Mouse (Mus musculus) liver (tissue): ENCODE data around the gene Fxyd2.

Source experiments
- DNase-seq: peaks from one replicate; pipeline ENCODE4 v3.0.0-alpha.2; 2020; ENCODE audit warnings: mixed read lengths

Gene Fxyd2

DNA sequence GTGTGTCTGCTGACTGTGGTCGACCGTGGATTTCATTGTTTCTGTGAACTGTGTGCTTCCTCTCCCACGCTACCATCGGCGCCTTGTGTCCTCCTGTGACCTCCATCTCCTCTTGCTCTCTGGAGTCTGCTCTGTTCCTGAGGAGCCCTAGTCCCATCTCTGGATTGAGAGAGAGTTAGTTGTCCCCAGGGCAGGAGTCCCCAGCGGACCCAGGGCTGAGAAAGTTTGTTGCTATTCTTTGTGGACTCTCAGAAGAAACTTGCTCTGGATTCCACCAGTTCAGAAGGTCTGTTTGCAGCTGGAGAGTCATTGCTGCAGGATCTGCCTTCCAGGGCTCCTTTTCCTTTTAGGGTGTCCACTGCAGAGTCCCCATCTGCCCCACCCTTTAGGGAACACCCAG lies 4.3 kb upstream of the Fxyd2 start:
- no peak for DNase-seq

GRCm38 (mm10) chr9:45395796-45396195 lies 3.7 kb upstream of the Fxyd2 start:
- DNase-seq = no peak

DNA sequence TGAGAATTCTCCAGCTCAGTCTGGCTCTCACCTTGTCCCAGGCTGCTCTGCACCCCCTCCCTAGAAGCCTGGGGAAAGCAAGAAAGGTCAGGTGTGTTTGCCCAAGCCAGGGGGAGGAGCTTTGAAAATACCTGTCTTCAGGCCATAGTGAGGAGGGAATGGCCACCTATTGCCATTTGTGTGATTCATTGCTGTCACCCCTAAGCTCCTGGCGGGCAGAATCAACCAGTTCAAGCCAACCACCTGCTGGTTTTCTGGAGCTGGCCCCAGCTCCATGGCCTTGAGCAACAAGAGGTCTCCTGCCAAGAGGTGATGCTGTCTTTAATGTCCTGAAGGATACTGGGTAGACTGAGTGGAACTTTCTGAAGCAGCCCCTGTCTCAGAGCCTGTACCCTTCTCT lies 1.1 kb upstream of the Fxyd2 start:
- DNase-seq = no peak

DNA sequence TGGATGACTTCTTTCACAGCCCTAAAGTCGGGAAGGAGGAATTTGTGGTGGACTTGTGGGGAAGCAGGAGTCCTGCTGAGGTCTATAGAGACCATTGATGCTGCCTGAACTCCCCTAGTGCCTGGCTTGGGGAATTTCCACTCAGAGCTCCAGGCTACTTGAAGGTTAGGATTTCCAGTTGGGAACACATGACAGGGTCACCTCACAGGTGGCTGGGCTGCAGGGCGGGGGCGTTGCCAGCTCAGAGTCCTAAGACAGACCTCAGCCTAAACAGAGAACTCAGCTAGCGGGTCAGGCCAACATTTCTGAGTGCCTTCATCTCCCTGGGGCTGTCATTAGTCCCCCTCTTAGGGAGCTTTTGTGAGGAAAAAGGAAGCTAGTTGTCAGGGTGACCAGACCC lies 2.4 kb downstream of the Fxyd2 start:
- DNase-seq = no peak

DNA sequence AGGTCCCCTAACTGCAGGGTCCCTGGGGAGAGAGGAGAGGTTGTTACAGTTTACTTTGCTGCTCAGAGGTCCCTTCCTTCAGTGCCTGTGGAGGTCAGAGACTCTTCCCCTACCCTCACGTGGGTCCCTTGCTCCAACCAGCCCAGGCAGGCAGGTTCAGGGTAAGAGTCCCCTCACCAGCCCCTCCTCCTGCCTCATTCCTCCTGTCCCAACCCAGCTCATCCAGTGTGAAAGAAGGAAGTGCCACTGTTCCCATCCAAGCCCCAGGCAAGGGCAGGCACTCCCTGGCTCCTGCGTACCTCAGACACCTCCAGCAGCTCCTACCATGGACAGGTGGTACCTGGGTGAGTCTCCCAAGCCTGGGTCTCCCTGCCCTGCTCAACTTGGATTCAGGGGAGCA lies 3.5 kb downstream of the Fxyd2 start:
- DNase-seq = no peak

DNA sequence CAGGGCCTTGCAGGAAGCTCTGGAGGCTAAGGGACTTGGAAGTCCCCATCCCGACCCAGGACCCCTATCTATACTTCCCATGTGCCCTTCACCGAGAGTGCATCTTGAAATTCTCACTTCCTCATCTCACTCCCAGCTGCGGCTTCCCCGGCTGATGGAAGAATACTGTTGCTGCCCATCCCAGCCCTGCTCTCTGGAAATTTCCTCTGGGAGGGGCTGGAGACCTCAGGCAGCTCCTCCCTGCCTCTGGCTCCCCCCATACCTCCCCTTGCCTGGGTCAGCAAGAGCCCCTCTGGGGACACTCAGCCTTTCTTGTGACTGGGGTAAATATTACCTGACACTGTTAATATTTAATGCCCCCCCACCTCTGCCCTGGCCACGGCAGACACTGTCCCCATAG lies 6.2 kb downstream of the Fxyd2 start:
- DNase-seq = no peak

DNA sequence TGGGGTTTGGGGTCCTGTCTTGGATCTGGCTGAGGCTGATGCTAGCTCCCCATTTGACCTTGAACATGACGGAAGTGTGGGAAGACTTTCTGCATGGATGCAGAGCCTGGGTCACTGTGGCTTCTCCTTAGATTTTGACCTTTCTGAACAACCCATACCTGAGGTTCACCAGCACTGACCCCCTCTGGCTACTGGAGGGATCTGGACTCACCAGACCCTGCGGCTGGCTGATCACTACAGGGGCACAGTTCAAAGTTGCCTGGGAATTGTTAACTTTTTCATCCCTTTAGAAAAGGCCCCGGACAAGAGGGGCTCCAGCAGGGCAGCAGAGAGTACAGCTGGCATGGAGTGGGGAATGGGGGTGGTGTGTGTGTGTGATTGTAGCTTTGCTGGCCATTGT lies 7.3 kb downstream of the Fxyd2 start:
- no peak for DNase-seq

DNA sequence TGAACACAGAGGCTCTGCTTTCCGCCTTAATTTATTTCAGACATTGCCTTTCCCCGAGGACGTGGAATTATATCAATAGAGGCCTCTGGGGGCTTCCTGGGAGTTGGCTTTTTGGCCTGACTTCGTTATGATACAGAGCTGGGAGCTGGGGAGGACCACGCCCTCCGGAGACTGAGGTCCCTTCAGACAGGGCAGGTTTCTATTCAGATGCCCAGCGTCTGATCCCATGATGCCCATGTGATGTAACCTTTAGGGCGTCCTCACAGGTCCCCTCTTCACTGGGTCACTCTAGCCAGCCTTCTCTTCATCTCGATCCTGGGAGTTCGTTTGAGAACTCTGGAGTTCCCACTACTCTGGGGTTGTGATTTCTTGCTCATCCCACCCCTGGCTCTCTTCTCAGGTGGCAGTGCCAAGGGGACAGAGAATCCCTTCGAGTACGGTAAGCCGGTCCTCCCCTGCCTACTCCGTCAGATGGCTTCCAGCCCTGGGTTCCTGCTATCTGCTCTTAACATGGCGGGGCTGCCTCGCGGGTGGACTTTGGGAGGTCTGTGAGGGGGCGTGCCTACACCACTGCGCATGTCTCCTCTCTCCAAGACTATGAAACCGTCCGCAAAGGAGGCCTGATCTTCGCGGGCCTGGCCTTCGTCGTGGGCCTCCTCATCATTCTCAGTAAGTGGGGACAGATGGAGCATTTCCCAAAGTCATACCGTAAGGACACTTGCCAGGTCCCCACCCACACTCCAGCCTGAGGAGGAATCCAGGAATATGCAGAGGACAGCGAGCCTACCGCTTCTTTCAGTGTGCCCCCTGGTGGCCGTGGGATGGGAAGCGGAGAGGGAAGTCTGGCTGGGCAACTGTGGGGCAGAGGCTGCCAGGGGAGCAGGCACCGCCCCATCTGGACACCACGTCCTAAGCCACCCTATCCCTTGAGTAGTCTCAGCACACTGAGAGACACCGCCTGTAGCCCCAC lies 8.5 kb downstream of the Fxyd2 start:
- peak; percentile 58 for DNase-seq

DNA sequence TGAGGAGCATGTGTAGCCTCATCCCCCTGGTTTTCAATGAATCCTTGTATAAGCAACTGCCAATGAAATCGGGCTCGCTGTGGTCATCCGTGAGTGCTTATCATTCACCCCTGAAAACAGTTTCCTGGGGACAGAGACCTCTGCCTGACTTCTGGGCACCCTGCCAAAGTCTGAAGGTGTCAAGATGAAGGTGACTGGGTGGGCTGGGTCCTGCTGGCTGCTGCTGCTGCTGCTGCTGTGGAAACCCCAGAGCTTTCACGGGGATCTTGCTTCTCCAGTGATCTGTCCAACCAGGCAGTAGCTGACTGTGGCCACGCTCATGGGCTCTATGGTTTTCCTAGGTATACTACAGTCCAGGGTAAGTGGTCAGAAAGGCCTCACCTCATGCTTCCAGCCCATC lies 10.7 kb downstream of the Fxyd2 start:
- DNase-seq = no peak

- no peak for DNase-seq
Measured at GRCm38 (mm10) chr9:45410614-45411013, 11.1 kb downstream of the Fxyd2 start.

DNA sequence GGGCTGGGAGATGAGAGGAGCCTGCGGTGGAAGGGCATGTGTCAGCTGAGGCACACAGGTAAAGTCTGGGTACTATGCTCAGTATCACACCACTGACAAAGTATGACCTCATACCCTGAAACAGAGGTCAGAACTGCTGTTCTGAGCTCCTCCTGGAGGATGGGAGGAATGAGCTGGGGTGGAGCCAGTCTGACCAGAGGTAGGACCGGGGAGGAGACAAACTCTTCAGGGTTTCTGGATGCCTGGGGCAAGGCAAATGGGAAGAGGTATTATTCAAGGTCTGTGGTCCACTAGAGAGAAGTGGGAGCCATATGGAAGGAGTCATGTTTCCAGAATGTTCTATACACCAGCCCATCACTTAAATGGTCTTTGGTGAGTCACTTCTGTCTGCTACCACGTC lies 11.6 kb downstream of the Fxyd2 start:
- no peak for DNase-seq

DNA sequence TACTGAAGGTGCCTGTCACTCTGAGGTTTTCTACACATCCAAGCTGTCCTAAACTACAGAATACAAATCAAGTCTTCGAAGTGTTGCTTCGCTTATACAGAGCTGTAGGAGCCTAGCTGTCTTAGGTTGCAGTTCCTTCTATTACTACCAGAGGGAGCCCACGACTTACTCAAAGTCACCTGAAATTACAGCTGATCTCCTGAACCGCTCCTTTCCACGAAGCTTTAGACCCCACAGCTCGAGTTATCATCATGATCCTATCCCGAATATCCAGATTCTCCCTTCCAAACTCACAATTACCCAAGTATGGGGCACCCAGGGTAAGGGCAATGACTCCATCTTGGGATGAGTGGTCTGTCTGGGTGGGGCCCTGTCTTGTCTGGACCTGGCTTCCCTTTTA lies 12.3 kb downstream of the Fxyd2 start:
- no peak for DNase-seq

DNA sequence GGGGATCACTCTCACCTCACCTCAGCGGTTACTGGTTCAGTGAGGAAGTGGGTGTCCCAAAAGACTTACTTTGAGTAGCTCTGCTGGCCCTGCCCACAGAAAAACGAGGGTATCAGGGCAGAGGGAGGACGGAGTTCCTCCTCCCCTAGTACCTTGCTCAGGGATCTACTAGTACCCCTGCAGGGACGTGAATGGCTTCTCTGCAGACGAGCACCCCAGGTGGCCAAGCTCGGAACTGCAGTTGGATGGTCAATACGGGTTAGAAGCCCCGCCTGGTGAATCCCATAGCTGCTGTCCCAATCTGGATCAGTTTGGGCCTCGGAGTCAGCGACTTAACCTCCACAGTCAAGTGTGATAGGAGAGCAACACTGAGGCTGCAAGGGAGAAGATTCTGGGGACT lies 12.8 kb downstream of the Fxyd2 start:
- peak; percentile 84 for DNase-seq

GRCm38 (mm10) chr9:45412700-45413477 lies 13.4 kb downstream of the Fxyd2 start:
- DNase-seq = no peak

DNA sequence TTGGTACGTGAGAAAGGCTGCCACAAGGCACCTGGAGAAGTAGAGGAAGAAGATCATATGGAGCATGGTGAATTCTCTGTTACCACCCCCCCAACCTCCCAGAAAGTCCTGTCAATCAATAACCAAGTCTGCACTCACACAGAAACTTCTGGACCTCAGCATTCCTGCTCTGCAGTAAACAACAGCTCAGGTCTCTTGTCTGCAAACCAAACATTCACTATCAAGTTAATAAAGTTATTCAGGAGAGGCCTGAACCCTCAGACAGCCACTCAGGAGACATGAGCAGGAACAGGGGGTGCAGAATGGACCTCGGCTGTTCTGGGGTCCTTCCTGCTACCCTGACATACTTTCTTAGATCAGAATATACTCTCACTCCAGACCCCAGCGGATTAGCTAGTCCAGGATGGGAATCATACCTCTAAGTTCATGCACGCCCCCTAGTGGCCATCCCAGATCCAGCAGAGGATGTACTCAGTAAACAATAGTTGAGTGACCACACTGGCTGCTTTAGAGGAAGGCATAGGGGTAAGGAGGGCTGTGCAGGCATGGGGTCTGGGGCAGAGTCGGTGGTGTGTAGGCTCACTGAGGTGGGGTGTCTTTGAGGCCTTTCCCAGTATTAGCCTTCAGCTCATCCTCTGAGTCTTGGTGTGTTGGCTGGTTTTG lies 14.1 kb downstream of the Fxyd2 start:
- DNase-seq = peak; percentile 57

DNA sequence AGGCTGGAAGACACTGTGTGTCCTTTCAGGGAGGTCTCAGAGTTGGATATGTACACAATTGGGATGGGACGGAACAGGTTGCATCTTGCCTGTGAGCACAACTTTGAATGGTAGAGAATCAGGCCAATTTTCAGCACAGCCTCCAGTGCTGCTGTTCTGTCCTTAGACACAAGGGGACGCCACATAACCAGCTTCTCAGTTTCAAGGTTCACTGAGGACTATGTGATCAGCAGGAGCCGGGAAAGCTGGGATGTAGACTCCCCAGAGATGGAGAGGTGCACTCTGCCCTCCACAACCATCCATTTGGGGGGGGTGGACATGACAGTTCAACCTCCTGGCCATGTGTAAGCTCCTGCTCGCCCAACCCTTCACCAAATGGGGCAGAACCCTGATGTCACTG lies 16.4 kb downstream of the Fxyd2 start:
- DNase-seq = no peak

- peak; percentile 22 for DNase-seq
Measured at GRCm38 (mm10) chr9:45417245-45417644, 17.8 kb downstream of the Fxyd2 start.

DNA sequence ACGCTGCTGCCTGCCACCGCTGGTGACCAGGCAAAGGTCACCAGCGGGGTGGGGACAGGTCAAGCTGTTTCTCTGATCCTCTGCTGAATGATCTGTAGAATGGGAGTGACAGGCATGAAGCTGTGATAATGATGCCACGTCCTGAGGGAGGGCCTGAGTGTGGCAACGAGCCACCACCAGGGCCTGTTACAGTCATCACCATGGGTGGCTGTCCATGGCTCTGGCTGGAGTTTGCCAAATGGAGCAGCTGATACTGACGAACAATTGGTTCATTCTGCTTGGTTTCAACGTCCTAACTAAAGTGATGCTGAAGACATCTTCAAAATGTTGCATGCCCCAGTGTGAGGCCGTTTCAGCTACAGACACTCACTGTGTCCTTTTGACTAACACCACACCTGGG lies 18.8 kb downstream of the Fxyd2 start:
- DNase-seq = no peak

GRCm38 (mm10) chr9:45421209-45421608 lies 21.7 kb downstream of the Fxyd2 start:
- peak; percentile 28 for DNase-seq

DNA sequence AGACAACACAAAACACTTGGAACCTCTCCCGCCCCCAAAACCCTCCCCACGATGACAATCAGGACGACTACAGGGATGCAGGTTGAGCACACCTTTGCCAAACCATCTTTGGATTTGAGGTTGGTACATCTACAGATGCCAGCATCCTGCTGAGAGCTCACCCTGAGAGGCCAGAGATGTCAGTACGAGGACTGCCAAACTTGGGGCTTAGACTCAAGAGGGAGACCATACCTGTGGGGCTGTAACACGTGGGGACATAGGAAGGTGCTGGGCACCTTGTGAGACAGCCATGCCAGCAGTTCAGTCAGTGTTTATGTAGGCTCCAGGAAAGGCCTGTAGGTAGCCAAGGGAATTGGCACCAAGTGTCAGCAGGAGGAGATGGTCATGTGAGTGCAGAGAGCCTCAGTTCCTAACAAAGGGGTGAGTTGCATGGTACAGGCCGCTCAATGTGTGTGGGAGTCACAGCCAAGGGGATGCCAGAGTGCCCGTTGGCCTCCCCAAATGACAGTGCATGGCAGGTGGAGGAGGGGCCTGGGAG lies 23.4 kb downstream of the Fxyd2 start:
- DNase-seq = no peak

DNA sequence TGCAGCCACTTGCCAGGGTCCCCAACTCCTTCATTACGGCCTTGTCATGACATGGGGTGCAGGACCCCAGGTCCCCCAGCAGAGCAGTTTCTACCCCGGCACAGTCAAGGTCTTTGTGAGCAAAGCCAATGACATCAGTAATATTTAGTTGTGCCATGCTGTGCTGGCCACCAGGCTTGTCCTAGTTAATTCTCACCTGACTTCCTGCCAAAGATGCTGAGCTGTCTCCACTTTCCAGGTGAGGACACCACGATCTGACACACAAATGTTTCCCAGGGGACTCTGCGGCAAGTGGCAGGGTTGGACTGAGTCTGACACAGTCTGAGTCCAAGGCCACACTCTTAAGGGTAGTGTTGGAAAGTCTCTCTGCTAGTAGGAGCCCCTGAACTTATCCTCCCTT lies 27.0 kb downstream of the Fxyd2 start, which contains the start of gene Dscaml1:
Gene Dscaml1, plus strand, starts transcription at position 173 of the 400 bp plus-strand sequence.
- DNase-seq = no peak

- no peak for DNase-seq
Measured at GRCm38 (mm10) chr9:45429392-45429791, 29.9 kb downstream of the Fxyd2 start.
